Mouse (Mus musculus): ENCODE measurements around the gene Chpf. TPM values are rescaled to one million over a fixed set of nuclear protein-coding genes. Genes with fewer than 3 reads are reported as not detected.
A peak's percentile ranks its signal among the peaks of the same experiment; 100 is the strongest.

The Chpf gene
- polyA plus RNA-seq, 1 experiment from 2014 or later = 49.2 TPM

DNA sequence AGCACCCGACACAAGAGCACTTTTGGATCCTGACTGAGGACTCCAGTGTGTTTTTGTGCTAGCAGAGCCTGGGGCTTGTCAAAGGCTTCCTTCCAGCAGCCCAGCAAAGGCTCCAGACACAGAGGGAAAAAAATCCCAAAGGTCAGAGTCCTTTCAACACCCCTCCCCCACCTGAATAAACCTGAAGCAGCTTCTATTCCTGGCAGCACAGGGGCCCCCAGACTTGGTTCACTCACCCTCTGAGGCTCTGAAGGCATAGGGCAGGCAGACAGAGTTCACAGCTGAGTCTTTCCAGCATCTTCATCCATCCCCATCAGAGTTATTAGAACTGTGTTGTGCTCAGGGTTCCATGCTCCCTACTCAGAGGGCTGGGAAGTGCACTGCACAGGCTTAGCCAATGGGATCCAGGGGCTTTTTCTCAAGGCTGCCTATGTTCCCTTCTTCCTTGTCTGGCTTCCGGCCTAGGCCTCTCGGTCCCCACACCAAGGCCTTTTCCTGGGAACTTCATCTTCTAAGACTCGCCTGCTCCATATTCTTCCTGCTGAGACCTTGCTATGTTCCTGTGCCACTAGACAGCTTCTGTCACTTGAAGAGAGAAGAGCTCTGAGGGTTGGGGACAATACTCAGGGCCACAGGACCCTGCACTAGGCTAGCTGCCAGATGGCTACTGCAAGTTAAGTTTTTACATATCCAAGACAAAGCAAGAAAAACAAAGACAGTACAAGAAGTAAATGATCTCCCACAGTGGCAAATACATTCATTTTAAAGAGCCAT lies 32.5 kb upstream of the Chpf start:
- Histone ChIP-seq H3K4me1 (replicated peaks; ENCODE audit: control insufficient read depth, insufficient read depth, low read length) (peaks cover 8% of the 10 kb centered on the region; the same call in 1 of the 2 replicates), H3K9me3 (ENCODE audit: control insufficient read depth, low read length) (no peaks in the 10 kb centered on the region), H3K27me3 (ENCODE audit: control insufficient read depth, insufficient read depth, low read length) (no peaks in the 10 kb centered on the region), H3K9ac (no peak overlapping the region), H3K4me2 (replicated peaks) (no peak overlapping the region), H3K4me3 (replicated peaks; ENCODE audit: low read length) (no peak overlapping the region), H3K27ac (no peak overlapping the region), H3K36me3 (replicated peaks; ENCODE audit: control insufficient read depth, insufficient read depth) (no peaks in the 10 kb centered on the region)
- WGBS = 62% methylated on average over 4 of the region's 4 CpGs
- DNase-seq (ENCODE audit: low spot score) (no peak), ATAC-seq (ENCODE audit: low FRiP score) (no peak)

DNA sequence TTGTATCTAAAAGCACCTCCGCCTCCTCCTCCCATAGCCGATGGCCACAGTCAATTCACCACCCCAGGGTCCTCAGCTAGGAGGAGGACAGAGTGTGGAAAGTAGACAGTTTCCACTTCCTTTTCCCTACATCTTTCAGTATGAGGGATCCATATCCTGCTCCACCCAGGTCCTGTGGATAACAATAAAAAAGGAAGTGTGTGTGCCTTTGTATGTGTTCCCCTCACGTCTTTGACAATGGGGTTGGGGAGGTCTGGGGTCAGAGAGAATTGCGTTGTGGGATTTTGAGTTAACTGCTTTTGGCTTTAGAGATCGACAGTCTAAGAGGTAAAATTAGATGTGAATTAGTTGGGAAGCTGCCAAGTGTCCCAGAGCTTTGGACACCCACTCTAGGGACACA lies 31.0 kb upstream of the Chpf start:
- WGBS = 74% methylated on average over 5 of the region's 5 CpGs
- no peak for ATAC-seq (ENCODE audit: low FRiP score)
- Histone ChIP-seq H3K27ac (no peak overlapping the region), H3K4me1 (replicated peaks; ENCODE audit: control insufficient read depth, insufficient read depth, low read length) (peaks cover 11% of the 10 kb centered on the region; the same call in 1 of the 2 replicates), H3K9ac (no peak overlapping the region), H3K27me3 (ENCODE audit: control insufficient read depth, insufficient read depth, low read length) (no peaks in the 10 kb centered on the region), H3K4me3 (replicated peaks; ENCODE audit: low read length) (no peak overlapping the region), H3K4me2 (replicated peaks) (no peak overlapping the region), H3K9me3 (ENCODE audit: control insufficient read depth, low read length) (no peaks in the 10 kb centered on the region), H3K36me3 (replicated peaks; ENCODE audit: control insufficient read depth, insufficient read depth) (no peaks in the 10 kb centered on the region)
- no peak for DNase-seq (ENCODE audit: low spot score)

GRCm38 (mm10) chr1:75509586-75509985 lies 30.5 kb upstream of the Chpf start:
- H3K9me3 ChIP-seq (ENCODE audit: control insufficient read depth, low read length) = no peaks in the 10 kb centered on the region
- no peak for ATAC-seq (ENCODE audit: low FRiP score)

GRCm38 (mm10) chr1:75507006-75507405 lies 27.9 kb upstream of the Chpf start, which contains the start of gene Inha:
Gene Inha, plus strand, starts transcription at chr1:75507077.
- Histone ChIP-seq H3K4me2 (replicated peaks) (peak within 1 kb of the TSS; percentile 91), H3K27me3 (ENCODE audit: control insufficient read depth, insufficient read depth, low read length) (0 out of 2 replicates have a peak, but pooled peaks cover 5% of the 10 kb centered on the region), H3K9me3 (ENCODE audit: control insufficient read depth, low read length) (no peaks in the 10 kb centered on the region), H3K4me3 (replicated peaks; ENCODE audit: low read length) (peak within 1 kb of the TSS; percentile 87), H3K27ac (peak within 1 kb of the TSS; percentile 95), H3K36me3 (replicated peaks; ENCODE audit: control insufficient read depth, insufficient read depth) (no peaks in the 10 kb centered on the region), H3K4me1 (replicated peaks; ENCODE audit: control insufficient read depth, insufficient read depth, low read length) (peaks cover 25% of the 10 kb centered on the region), H3K9ac (peak within 1 kb of the TSS; percentile 89)
- ATAC-seq (ENCODE audit: low FRiP score) (no peak), DNase-seq (ENCODE audit: low spot score) (no peak)
- WGBS = 71% methylated on average over 10 of the region's 10 CpGs

More at GRCm38 (mm10) chr1:75509586-75509985, 30.5 kb upstream of the Chpf start:
- 54% methylated on average over 20 of the region's 20 CpGs for WGBS
- Histone ChIP-seq H3K4me3 (replicated peaks; ENCODE audit: low read length) (no peak overlapping the region), H3K36me3 (replicated peaks; ENCODE audit: control insufficient read depth, insufficient read depth) (no peaks in the 10 kb centered on the region), H3K4me1 (replicated peaks; ENCODE audit: control insufficient read depth, insufficient read depth, low read length) (peaks cover 17% of the 10 kb centered on the region), H3K9ac (no peak overlapping the region), H3K27me3 (ENCODE audit: control insufficient read depth, insufficient read depth, low read length) (no peaks in the 10 kb centered on the region), H3K4me2 (replicated peaks) (no peak overlapping the region), H3K27ac (no peak overlapping the region)
- no peak for DNase-seq (ENCODE audit: low spot score)

DNA sequence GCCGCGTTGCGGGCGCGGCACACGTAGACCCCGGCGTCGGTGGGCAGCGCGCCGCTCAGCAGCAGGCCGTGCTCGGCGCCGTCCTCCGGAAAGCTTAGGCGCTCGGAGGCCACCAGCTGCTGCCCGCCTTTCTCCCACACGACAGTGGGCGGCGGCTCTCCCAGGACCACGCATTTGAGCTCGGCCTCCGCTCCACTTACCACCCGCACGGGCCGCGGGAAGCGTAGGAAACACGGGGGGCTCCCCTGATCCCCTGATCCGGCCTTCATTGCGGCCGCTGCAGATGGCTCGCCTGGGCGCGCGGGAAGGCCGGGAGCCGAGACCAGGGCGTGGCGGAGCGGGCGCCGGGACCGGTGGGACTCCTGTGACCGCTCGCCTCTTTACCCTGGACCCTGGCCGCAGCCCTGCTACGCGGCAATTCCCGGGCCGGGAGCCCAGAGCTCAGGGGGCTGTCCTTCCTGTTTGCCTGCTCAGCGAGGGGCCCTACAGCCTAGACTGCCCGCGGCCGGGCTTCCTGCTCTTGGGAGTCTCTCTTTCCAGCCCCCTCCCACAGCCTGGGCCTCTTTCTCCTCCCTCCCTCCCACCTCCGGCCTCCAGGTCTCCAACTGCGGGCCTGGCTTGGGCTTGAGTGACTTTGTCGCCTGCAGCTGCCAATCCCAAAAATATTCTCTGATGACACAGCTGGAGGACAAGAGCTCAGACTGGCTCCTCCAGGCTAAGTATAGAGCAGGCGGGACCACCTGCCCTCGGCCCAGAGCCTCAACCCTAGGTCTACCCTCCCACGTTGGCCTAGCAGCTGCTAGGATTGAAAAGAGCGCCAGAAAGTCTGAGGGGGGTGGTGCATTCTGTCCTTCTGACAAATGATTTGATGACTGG lies 27.1 kb upstream of the Chpf start, which contains the start of gene Obsl1:
Gene Obsl1, minus strand, starts transcription at position 497 of the 876 bp plus-strand sequence.
- H3K4me2 ChIP-seq (replicated peaks) = peak within 1 kb of the TSS; percentile 91
- ATAC-seq (ENCODE audit: low FRiP score) (peak; percentile 73), DNase-seq (ENCODE audit: low spot score) (peak; percentile 59)
- H3K27me3 ChIP-seq (ENCODE audit: control insufficient read depth, insufficient read depth, low read length) = 0 out of 2 replicates have a peak, but pooled peaks cover 5% of the 10 kb centered on the region
- H3K9ac ChIP-seq = peak within 1 kb of the TSS; percentile 89
- no peaks in the 10 kb centered on the region for H3K9me3 ChIP-seq (ENCODE audit: control insufficient read depth, low read length)
- H3K27ac ChIP-seq = peak within 1 kb of the TSS; percentile 95
- peak within 1 kb of the TSS; percentile 87 for H3K4me3 ChIP-seq (replicated peaks; ENCODE audit: low read length)
- WGBS = under 1% methylated on average over 52 of the region's 65 CpGs
- peaks cover 8% of the 10 kb centered on the region; the same call in 1 of the 2 replicates for H3K36me3 ChIP-seq (replicated peaks; ENCODE audit: control insufficient read depth, insufficient read depth)
- H3K4me1 ChIP-seq (replicated peaks; ENCODE audit: control insufficient read depth, insufficient read depth, low read length) = peaks cover 25% of the 10 kb centered on the region

DNA sequence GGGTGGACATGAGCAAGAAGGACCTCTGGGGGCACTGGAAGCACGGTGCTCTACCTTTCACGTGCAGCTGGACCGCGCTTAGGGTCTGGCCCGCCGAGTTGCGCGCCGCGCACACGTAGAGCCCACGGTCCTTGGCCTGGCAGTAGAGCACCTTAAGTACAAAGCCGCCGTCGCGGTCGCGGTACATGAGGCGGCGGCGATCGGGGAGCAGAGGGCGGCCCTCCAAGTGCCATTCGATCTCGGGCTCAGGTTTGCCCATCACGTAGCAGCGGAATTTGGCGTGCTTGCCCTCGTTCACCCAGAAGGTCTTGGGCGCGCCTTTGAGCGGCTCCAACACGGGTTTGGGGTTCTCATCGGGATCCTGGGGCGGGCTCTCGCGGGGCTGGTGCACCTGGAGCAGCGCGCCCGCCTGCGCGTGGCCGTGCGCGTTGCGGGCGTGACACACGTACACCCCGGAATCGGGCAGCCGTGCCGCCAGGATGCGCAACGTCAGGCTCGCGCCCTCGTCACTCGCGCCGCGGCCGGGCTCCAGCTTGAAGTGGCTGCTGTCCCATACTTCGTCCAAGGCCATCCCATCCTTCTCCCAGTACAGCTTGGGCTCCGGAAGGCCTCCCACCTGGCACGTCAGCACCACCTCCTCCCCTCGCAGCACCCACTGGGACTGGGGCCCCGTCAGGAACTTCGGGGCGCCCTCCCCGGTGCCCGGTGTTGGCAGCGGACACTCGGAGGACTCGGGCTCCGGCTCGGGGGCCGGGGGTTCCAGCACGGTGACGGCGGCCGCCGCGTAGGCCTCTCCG lies 26.2 kb upstream of the Chpf start:
- Histone ChIP-seq H3K36me3 (replicated peaks; ENCODE audit: control insufficient read depth, insufficient read depth) (peaks cover 16% of the 10 kb centered on the region; the same call in 1 of the 2 replicates), H3K4me2 (replicated peaks) (peak overlapping the region; percentile 91), H3K4me3 (replicated peaks; ENCODE audit: low read length) (peak overlapping the region; percentile 87), H3K27me3 (ENCODE audit: control insufficient read depth, insufficient read depth, low read length) (0 out of 2 replicates have a peak, but pooled peaks cover 5% of the 10 kb centered on the region), H3K9me3 (ENCODE audit: control insufficient read depth, low read length) (no peaks in the 10 kb centered on the region), H3K27ac (peak overlapping the region; percentile 95), H3K9ac (peak overlapping the region; percentile 89), H3K4me1 (replicated peaks; ENCODE audit: control insufficient read depth, insufficient read depth, low read length) (peaks cover 25% of the 10 kb centered on the region)
- WGBS = under 1% methylated on average over 78 of the region's 84 CpGs
- DNase-seq (ENCODE audit: low spot score) (peak; percentile 79), ATAC-seq (ENCODE audit: low FRiP score) (peak; percentile 74)

DNA sequence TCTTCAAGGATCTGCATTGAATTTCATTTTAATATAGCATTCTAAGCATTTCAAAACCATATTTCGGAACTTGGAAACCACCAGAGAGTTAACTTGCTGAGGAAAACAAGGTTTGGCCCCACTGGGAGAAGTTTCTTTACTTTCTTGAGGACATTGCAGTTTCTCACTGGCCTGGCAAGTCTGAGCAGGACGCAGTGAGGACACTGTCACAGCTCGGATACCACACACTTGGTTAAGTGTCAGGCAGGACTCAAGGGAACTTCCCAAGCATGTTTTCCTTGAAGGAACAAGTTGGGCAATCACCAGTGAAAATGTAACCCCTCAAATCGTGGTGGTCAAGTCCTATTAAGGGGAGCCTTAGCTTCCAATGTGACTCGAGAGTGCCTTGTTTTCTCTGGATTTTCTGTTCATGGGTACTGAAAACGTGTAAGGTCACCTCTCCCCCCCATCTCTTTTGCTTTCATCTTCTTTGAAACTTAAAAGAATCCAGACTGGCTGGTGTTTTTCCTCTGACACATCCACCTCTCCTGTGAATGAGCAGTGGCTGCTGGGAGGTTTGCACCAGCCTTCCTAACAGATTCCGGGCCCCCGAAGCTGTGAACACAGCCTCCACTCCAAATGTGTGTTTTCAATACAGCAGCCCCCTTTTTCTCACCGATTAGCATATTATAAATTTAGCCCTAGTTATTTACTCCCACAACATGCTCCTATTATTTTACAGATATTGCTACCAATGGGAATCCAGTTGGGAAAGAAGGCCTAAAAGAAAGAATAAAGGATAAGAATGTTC lies 25.3 kb upstream of the Chpf start:
- Histone ChIP-seq H3K9ac (peak overlapping the region; percentile 89), H3K36me3 (replicated peaks; ENCODE audit: control insufficient read depth, insufficient read depth) (peaks cover 23% of the 10 kb centered on the region; the same call in 1 of the 2 replicates), H3K4me3 (replicated peaks; ENCODE audit: low read length) (peak overlapping the region; percentile 87), H3K4me1 (replicated peaks; ENCODE audit: control insufficient read depth, insufficient read depth, low read length) (peaks cover 25% of the 10 kb centered on the region), H3K27ac (peak overlapping the region; percentile 95), H3K27me3 (ENCODE audit: control insufficient read depth, insufficient read depth, low read length) (0 out of 2 replicates have a peak, but pooled peaks cover 5% of the 10 kb centered on the region), H3K9me3 (ENCODE audit: control insufficient read depth, low read length) (no peaks in the 10 kb centered on the region), H3K4me2 (replicated peaks) (peak overlapping the region; percentile 91)
- ATAC-seq (ENCODE audit: low FRiP score) = no peak
- no peak for DNase-seq (ENCODE audit: low spot score)
- 69% methylated on average over 9 of the region's 9 CpGs for WGBS

DNA sequence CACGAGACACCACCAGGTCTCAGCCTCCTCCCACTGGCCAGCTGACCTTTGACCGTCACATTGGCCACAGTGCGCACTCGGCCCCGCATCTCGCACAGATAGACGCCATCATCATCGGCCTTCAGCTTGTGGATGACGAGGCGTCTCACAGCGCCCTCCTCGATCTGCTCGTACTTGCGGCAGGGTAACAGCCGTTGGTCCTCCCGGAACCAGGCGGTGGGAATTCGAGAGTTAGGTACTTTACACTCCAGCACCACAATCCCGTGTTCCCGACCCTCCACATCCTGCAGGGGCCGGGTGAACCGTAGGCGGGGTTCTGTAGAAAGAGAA lies 24.5 kb upstream of the Chpf start:
- peaks cover 25% of the 10 kb centered on the region for H3K4me1 ChIP-seq (replicated peaks; ENCODE audit: control insufficient read depth, insufficient read depth, low read length)
- no peak for ATAC-seq (ENCODE audit: low FRiP score)
- 72% methylated on average over 23 of the region's 23 CpGs for WGBS
- no peaks in the 10 kb centered on the region for H3K9me3 ChIP-seq (ENCODE audit: control insufficient read depth, low read length)
- peaks cover 32% of the 10 kb centered on the region for H3K36me3 ChIP-seq (replicated peaks; ENCODE audit: control insufficient read depth, insufficient read depth)
- H3K4me2 ChIP-seq (replicated peaks) = 0 out of 2 replicates have a peak overlapping the region, but pooled peaks have one; percentile 3
- H3K4me3 ChIP-seq (replicated peaks; ENCODE audit: low read length) = no peak overlapping the region
- DNase-seq (ENCODE audit: low spot score) = no peak
- H3K27ac ChIP-seq = no peak overlapping the region
- H3K9ac ChIP-seq = no peak overlapping the region
- H3K27me3 ChIP-seq (ENCODE audit: control insufficient read depth, insufficient read depth, low read length) = 0 out of 2 replicates have a peak, but pooled peaks cover 5% of the 10 kb centered on the region

Measured in hindbrain, embryonic 14.5 days (tissue).